Mouse (Mus musculus) lung, embryonic 16.5 days (tissue): ENCODE measurements at regions not wholly inside any gene's neighbourhood (a gene's known extent, or its start where the extent isn't known, plus 50 kb on each side); places are given as distances from the start of the nearest gene placed in this dataset.

ENCODE experiments used
- ATAC-seq: fragments of 200-750 bp; cut with Nextera tagmentation; 2 replicates; pipeline ENCODE4 v1.8.0; 2017; ENCODE audit warnings: low read depth, mild to moderate bottlenecking, moderate library complexity
- H3K27ac ChIP-seq: fragments of 300-500 bp; sonication (generic); 2 replicates; pipeline ENCODE4 v1.5.1; 2014; ENCODE audit warnings: mild to moderate bottlenecking, control low read depth, low read length
- H3K27me3 ChIP-seq: fragments of 300-500 bp; sonication (generic); 2 replicates; pipeline ENCODE4 v1.6.1; 2014; ENCODE audit warnings: low read depth, low read length, mixed read lengths; ENCODE audit not compliant: control insufficient read depth, insufficient read depth
- H3K36me3 ChIP-seq: fragments of 300-500 bp; sonication (generic); 2 replicates; pipeline ENCODE4 v1.6.1; 2014; ENCODE audit warnings: low read length; ENCODE audit not compliant: control insufficient read depth, insufficient read depth
- H3K4me1 ChIP-seq: fragments of 300-500 bp; sonication (generic); replicated peaks from 2 replicates; pipeline ENCODE4 v1.6.1; 2014; ENCODE audit warnings: low read length, mixed read lengths; ENCODE audit not compliant: control insufficient read depth, insufficient read depth
- H3K4me2 ChIP-seq: fragments of 300-500 bp; sonication (generic); 2 replicates; pipeline ENCODE4 v1.6.1; 2014; ENCODE audit warnings: low read depth, low read length, control low read depth
- H3K4me3 ChIP-seq: fragments of 300-500 bp; sonication (generic); 2 replicates; pipeline ENCODE4 v1.5.1; 2014; ENCODE audit warnings: mild to moderate bottlenecking, low read length, control low read depth
- H3K9ac ChIP-seq: fragments of 300-500 bp; sonication (generic); 2 replicates; pipeline ENCODE4 v1.6.1; 2014; ENCODE audit warnings: low read length, control low read depth
- H3K9me3 ChIP-seq: fragments of 300-500 bp; sonication (generic); 2 replicates; pipeline ENCODE4 v1.6.1; 2016; ENCODE audit warnings: low read length; ENCODE audit not compliant: control insufficient read depth
- WGBS: fragments of 180-500 bp; shearing (Covaris S2); extraction: QIAGEN DNeasy Blood & Tissue Kit; methylation state at CpG from one replicate; pipeline ENCODE4 v1.1.7; 2014; 5-methylcytosine and 5-hydroxymethylcytosine counted together

DNA sequence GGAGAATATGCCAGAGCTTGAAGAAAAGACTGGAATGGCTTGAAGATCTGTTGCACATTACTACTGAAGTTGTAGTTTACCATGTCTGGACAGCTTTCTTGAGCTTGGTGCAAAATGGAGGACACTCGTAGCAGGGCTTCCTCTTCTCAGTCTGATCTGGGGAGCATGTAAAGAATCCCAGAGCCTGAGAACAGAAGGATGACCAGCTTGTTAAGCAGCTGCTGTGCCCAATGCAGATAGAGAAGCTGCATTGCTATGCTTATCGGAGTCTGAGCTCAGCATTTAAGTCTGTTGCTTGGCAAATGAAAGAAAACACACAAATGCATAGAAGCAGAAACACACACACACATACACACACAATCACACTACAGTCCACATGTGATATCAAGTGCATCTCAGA, 76.9 kb upstream of the Tnc start:
- H3K4me3 ChIP-seq: no peak overlapping the region
- no peaks in the 10 kb centered on the region for H3K9me3 ChIP-seq
- H3K9ac ChIP-seq: no peak overlapping the region
- H3K4me1 ChIP-seq: no peaks in the 10 kb centered on the region
- H3K4me2 ChIP-seq: no peak overlapping the region
- WGBS: 80% methylated on average over 2 of the region's 2 CpGs
- no peaks in the 10 kb centered on the region for H3K27me3 ChIP-seq
- no peaks in the 10 kb centered on the region for H3K36me3 ChIP-seq
- no peak for ATAC-seq
- H3K27ac ChIP-seq: no peak overlapping the region

GRCm38 (mm10) chr4:64098247-64098646, 51.4 kb upstream of the Tnc start:
- no peaks in the 10 kb centered on the region for H3K9me3 ChIP-seq
- ATAC-seq: no peak
- WGBS: 88% methylated on average over 4 of the region's 4 CpGs
- H3K4me1 ChIP-seq: no peaks in the 10 kb centered on the region
- no peak overlapping the region for H3K9ac ChIP-seq
- H3K27me3 ChIP-seq: no peaks in the 10 kb centered on the region
- no peaks in the 10 kb centered on the region for H3K36me3 ChIP-seq
- no peak overlapping the region for H3K4me3 ChIP-seq
- H3K4me2 ChIP-seq: no peak overlapping the region
- no peak overlapping the region for H3K27ac ChIP-seq
